ENCODE assay signal across 8 mouse cellular contexts in genomic region chr7:12965678-12966091, GRCm38 (mm10). TPM values are rescaled to one million over a fixed set of nuclear protein-coding genes. Genes with fewer than 3 reads are reported as not detected.
A peak's percentile ranks its signal among the peaks of the same experiment; 100 is the strongest.
DNase-seq lines count a peak whose midpoint lies in the region; ATAC-seq and TF ChIP-seq lines count a peak whose summit lies in the region.

Zfp324 (plus strand) TSS chr7:12965838.

- no peaks in the 10 kb centered on the region for H3K9me3 ChIP-seq in embryonic facial prominence, embryonic 15.5 days (replicated peaks)
- no peaks in the 10 kb centered on the region for H3K9me3 ChIP-seq in limb, embryonic 13.5 days
- H3K9me3 ChIP-seq in midbrain, embryonic 15.5 days = no peaks in the 10 kb centered on the region

- H3K4me1 ChIP-seq in bone marrow macrophage, adult 2 months (ENCODE audit: control insufficient read depth, insufficient read depth, low read length) = peaks cover 28% of the 10 kb centered on the region
- peaks cover 15% of the 10 kb centered on the region for H3K4me1 ChIP-seq in embryonic facial prominence, embryonic 15.5 days
- H3K4me1 ChIP-seq in heart, adult 2 months (ENCODE audit: control insufficient read depth, insufficient read depth, low read length) = peaks cover 4% of the 10 kb centered on the region
- H3K4me1 ChIP-seq in limb, embryonic 13.5 days = peaks cover 23% of the 10 kb centered on the region
- peaks cover 31% of the 10 kb centered on the region for H3K4me1 ChIP-seq in midbrain, embryonic 15.5 days
- H3K4me1 ChIP-seq in spleen, adult 2 months (ENCODE audit: control insufficient read depth, insufficient read depth, insufficient read length) = peaks cover 6% of the 10 kb centered on the region; the same call in 1 of the 2 replicates

- peak within 1 kb of the TSS; percentile 85 for H3K4me3 ChIP-seq in bone marrow macrophage, adult 2 months (ENCODE audit: insufficient read depth, low read length)
- peak within 1 kb of the TSS; percentile 84 for H3K4me3 ChIP-seq in embryonic facial prominence, embryonic 15.5 days (replicated peaks)
- peak within 1 kb of the TSS; percentile 90 for H3K4me3 ChIP-seq in heart, adult 2 months
- H3K4me3 ChIP-seq in limb, embryonic 13.5 days = peak within 1 kb of the TSS; percentile 86
- H3K4me3 ChIP-seq in midbrain, embryonic 15.5 days = peak within 1 kb of the TSS; percentile 64
- H3K4me3 ChIP-seq in spleen, adult 2 months (ENCODE audit: extremely low read depth, insufficient read depth, insufficient read length) = peak within 1 kb of the TSS; percentile 79

- TF ChIP-seq CTCF in bone marrow macrophage, adult 2 months (IDR thresholded peaks at IDR 0.05; ENCODE audit: low read depth, low read length) = no peak
- TF ChIP-seq CTCF in heart, adult 2 months (IDR thresholded peaks at IDR 0.05) = no peak
- TF ChIP-seq CTCF in spleen, adult 2 months (IDR thresholded peaks at IDR 0.05; ENCODE audit: extremely low read depth, insufficient read depth, insufficient read length, insufficient replicate concordance) = no peak

- H3K4me2 ChIP-seq in embryonic facial prominence, embryonic 15.5 days (replicated peaks) = peak within 1 kb of the TSS; percentile 87
- H3K4me2 ChIP-seq in limb, embryonic 13.5 days (replicated peaks) = peak within 1 kb of the TSS; percentile 87
- peak within 1 kb of the TSS; percentile 87 for H3K4me2 ChIP-seq in midbrain, embryonic 15.5 days

- WGBS in embryonic facial prominence, embryonic 15.5 days = under 1% methylated on average over 23 of the region's 23 CpGs
- 0% methylated on average over 23 of the region's 23 CpGs for WGBS in heart, adult 2 months
- under 1% methylated on average over 23 of the region's 23 CpGs for WGBS in limb, embryonic 13.5 days
- under 1% methylated on average over 23 of the region's 23 CpGs for WGBS in midbrain, embryonic 15.5 days
- WGBS in spleen, adult 2 months = 0% methylated on average over 23 of the region's 23 CpGs

- peak; percentile 84 to 87 for DNase-seq in B cell, adult 2 months
- peak; percentile 90 to 94 for DNase-seq in heart, adult 2 months
- peak; percentile 90 to 92 for DNase-seq in kidney, adult 8-10 months
- peak; percentile 63 to 87 for DNase-seq in spleen, adult 2 months (ENCODE audit: low read depth in 1 of 2, low spot score in 2 of 2)

- no peaks in the 10 kb centered on the region; the same call in 1 of the 2 replicates for H3K79me2 ChIP-seq in heart, adult 2 months (replicated peaks; ENCODE audit: control insufficient read depth, insufficient read depth, low read length)

- intact Hi-C loops in heart, adult 2 months (cut with DNase I) = loop anchor here (2.0 to 10.0 kb wide), 2 partner anchors 17 to 79 kb away; no protein-coding TSS in a partner anchor

- peak within 1 kb of the TSS; percentile 74 for H3K27ac ChIP-seq in bone marrow macrophage, adult 2 months (ENCODE audit: insufficient read depth, low read depth, low read length)
- peak within 1 kb of the TSS; percentile 94 for H3K27ac ChIP-seq in embryonic facial prominence, embryonic 15.5 days (replicated peaks)
- peak within 1 kb of the TSS; percentile 86 for H3K27ac ChIP-seq in heart, adult 2 months
- H3K27ac ChIP-seq in limb, embryonic 13.5 days = peak within 1 kb of the TSS; percentile 89
- H3K27ac ChIP-seq in midbrain, embryonic 15.5 days = peak within 1 kb of the TSS; percentile 89
- peak within 1 kb of the TSS; percentile 73 for H3K27ac ChIP-seq in spleen, adult 2 months (ENCODE audit: insufficient read depth, low read length)

- ATAC-seq in embryonic facial prominence, embryonic 15.5 days (ENCODE audit: insufficient number of reproducible peaks, low FRiP score, low TSS enrichment, low read depth) = peak; percentile 87
- ATAC-seq in limb, embryonic 13.5 days (ENCODE audit: low FRiP score, low read depth) = peak; percentile 89
- ATAC-seq in midbrain, embryonic 15.5 days (replicated peaks) = peak; percentile 94

- no peak for TF ChIP-seq POLR2A in bone marrow macrophage, adult 2 months (IDR thresholded peaks at IDR 0.05; ENCODE audit: borderline replicate concordance, low read depth, low read length)
- TF ChIP-seq POLR2A in heart, adult 2 months (IDR thresholded peaks at IDR 0.05; ENCODE audit: insufficient read depth, low read depth, low read length) = peak; percentile 88
- TF ChIP-seq POLR2A in spleen, adult 2 months (IDR thresholded peaks at IDR 0.05; ENCODE audit: low read depth, low read length) = peak; percentile 48

- H3K9ac ChIP-seq in embryonic facial prominence, embryonic 15.5 days = peak within 1 kb of the TSS; percentile 96
- H3K9ac ChIP-seq in heart, adult 2 months (ENCODE audit: low read depth, low read length) = peak within 1 kb of the TSS; percentile 90
- peak within 1 kb of the TSS; percentile 84 for H3K9ac ChIP-seq in limb, embryonic 13.5 days
- H3K9ac ChIP-seq in midbrain, embryonic 15.5 days = peak within 1 kb of the TSS; percentile 80

- H3K27me3 ChIP-seq in embryonic facial prominence, embryonic 15.5 days = no peaks in the 10 kb centered on the region
- no peaks in the 10 kb centered on the region for H3K27me3 ChIP-seq in heart, adult 2 months (ENCODE audit: control insufficient read depth, insufficient read depth, low read length)
- no peaks in the 10 kb centered on the region for H3K27me3 ChIP-seq in limb, embryonic 13.5 days
- H3K27me3 ChIP-seq in midbrain, embryonic 15.5 days (replicated peaks) = no peaks in the 10 kb centered on the region
- H3K27me3 ChIP-seq in spleen, adult 2 months (ENCODE audit: control insufficient read depth, insufficient read depth, low read length) = no peaks in the 10 kb centered on the region

- H3K36me3 ChIP-seq in embryonic facial prominence, embryonic 15.5 days = peaks cover 21% of the 10 kb centered on the region
- H3K36me3 ChIP-seq in heart, adult 2 months (ENCODE audit: control insufficient read depth, insufficient read depth, low read length) = no peaks in the 10 kb centered on the region
- peaks cover 21% of the 10 kb centered on the region for H3K36me3 ChIP-seq in limb, embryonic 13.5 days
- H3K36me3 ChIP-seq in midbrain, embryonic 15.5 days (replicated peaks) = peaks cover 13% of the 10 kb centered on the region
- peaks cover 14% of the 10 kb centered on the region for H3K36me3 ChIP-seq in spleen, adult 2 months (ENCODE audit: control insufficient read depth, insufficient read depth, low read length)

- peak; percentile 39; the same call in 1 of the 2 replicates for TF ChIP-seq EP300 in heart, adult 2 months (IDR thresholded peaks at IDR 0.05; ENCODE audit: insufficient read depth, low read depth, low read length)

RNA-seq across cellular contexts. Expression of gene Zfp324, which starts in this region (rescaled TPM):
- polyA plus RNA-seq in bone marrow macrophage, adult 2 months (2012; ENCODE audit: insufficient read depth, insufficient read length, missing spikeins) = 3.8 and 3.9 TPM in 2 replicates
- polyA plus RNA-seq in embryonic facial prominence, embryonic 15.5 days (2015; fragmentation: Nextera tagmentation; extraction: Ambion mirVana) = 12.9 and 14.0 TPM in 2 replicates
- total RNA-seq in heart, adult 2 months (2021) = 1 to 10 TPM; 2.6 to 3.6 TPM
- 2.3 and 2.9 TPM in 2 replicates for polyA plus RNA-seq in heart, adult 2 months (2012; rRNA removed)
- 12.6 and 13.6 TPM in 2 replicates for polyA plus RNA-seq in limb, embryonic 13.5 days (2015; fragmentation: Nextera tagmentation; extraction: Ambion mirVana)
- 17.1 and 17.7 TPM in 2 replicates for polyA plus RNA-seq in midbrain, embryonic 15.5 days (2015; fragmentation: Nextera tagmentation; extraction: Ambion mirVana)
- polyA plus RNA-seq in spleen, adult 2 months (2012; rRNA removed) = 3.7 and 4.7 TPM in 2 replicates

Comparison
In these comparisons a context has a peak if more than half of its experiments do, and no peak if none do; other contexts are left out.
1. Peak in every context shown above with its lines: DNase-seq, ATAC-seq, H3K4me3 ChIP-seq and H3K27ac ChIP-seq.